Mouse (Mus musculus) right cerebral cortex, postnatal 10 days (tissue): ENCODE measurements around the gene Ccser2.
A peak's percentile ranks its signal among the peaks of the same experiment; 100 is the strongest.

Source experiments
- DNase-seq, 2 experiments: peaks; one replicate each; pipeline ENCODE4 v3.0.0; 2021; ENCODE audit warnings: low spot score in 2 of 2

Ccser2 gene

DNA sequence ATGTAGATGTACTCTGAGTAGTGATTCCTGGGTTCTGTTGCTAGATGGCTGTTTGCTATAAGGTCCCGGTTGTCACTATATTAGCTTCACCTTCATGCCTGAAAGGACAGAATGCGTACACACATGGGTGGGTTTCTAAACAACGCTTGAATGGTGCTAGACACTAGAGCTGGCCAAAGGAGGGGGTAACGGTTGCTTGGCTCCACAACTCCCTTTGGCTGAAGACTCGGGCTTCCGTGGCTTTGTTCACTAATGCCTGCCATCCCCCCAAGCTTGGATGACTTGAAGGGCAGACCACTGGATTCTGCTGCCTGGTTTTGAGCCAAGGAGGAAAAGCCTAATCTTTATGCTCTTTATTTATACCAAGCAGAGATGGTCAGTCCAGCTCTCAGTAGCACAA is 98.3 kb downstream of the Ccser2 start:
- DNase-seq: peak in 1 of 2 experiments; percentile 28

DNA sequence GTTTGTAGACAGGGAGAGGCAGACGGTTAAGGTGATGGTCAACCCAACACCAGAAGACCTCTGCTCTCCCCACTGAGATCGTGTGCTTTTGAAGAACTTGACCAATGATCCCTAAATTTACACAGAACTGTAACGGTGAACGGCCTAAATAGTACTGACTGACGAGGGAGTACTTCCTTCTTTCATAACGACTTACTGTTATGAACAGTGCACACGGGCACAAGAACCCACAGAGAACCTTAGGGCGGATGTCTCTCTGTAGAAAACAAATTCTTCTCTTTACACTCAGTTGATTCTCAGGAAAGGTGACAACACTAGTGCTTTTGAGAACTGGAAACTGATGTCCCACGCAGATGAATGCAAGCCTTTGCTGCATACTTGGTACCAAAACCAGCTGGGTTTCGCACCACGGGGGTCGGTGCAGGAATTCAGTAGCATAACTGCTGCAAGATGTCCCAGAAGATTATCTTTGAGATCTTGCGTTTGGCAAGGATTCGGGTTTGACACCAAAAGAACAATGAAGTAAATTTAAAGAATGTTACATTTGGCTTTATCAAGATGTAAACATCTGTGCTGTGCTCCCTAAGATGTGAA is 99.7 kb downstream of the Ccser2 start:
- no peak for DNase-seq

GRCm38 (mm10) chr14:36866966-36867700 is 101.4 kb downstream of the Ccser2 start:
- peak; percentile 76 to 80 for DNase-seq

DNA sequence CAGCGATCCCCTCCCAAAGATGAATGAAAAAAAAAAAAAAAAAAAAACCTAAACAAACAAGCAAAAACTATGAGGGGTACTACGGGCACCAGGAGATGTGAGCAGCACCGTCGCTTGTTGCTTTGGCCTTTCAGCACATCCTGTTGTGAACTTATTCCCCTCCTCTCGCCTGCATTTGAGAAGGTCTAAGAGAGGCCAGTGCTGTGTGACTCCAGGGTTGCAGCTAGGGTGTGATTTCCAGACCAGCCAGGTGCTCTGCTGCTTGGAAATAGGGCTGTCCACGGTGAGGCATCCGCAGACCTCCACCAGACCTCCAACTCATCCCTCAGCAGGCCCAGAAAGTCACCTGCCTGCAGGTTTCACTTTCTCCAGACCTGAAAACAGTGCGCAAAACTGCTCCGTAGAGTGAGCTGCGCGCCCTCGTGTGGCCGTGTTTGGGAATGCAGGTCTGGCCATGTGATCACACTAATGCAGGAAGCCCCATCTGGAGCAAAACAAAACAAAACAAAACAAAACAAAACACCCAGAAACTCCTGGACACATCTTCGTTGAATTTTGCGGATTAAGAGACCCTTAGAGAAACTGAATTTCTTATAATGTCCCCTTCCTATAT is 104.6 kb downstream of the Ccser2 start:
- peak; percentile 84 to 90 for DNase-seq

DNA sequence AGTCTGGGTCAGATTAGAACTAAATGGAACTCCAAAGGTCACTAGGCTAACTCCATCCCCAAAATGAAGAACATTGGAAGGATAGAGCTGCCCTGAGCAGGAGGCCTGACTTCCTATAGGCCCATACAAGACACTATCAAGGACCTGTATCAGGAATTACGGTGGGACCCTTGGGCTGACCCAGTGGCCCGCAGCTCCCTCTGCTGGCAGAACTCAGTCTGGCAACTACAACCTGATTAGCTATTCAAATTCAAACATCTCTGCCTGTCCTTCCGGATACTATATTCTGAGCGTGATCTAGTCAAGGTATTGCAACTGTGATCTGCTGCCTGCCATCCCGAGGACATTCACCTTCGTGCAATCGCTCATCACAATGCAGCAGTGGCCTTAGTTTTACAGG is 106.2 kb downstream of the Ccser2 start:
- DNase-seq: peak; percentile 48 to 63

- DNase-seq: no peak
Measured at GRCm38 (mm10) chr14:36858932-36859331, 109.6 kb downstream of the Ccser2 start.

DNA sequence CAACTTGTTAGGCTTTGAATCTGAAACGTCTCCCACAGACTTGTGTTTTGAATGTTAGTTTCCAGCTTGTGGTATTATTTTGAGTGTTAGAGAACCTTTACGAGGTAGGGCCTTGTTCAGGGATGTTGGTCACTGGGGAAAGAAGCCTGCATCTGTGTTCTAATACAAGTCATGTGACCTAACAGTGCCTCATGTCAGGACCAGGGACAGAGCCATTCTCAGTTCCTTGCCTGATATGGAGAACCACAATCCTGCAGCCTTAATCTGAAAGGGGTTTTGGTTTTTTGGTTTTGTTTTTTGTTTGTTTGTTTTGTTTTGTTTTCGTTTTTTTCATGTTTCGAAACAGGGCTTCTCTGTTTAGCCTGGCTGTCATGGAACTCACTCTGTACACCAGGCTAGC is 115.6 kb downstream of the Ccser2 start:
- no peak for DNase-seq

DNA sequence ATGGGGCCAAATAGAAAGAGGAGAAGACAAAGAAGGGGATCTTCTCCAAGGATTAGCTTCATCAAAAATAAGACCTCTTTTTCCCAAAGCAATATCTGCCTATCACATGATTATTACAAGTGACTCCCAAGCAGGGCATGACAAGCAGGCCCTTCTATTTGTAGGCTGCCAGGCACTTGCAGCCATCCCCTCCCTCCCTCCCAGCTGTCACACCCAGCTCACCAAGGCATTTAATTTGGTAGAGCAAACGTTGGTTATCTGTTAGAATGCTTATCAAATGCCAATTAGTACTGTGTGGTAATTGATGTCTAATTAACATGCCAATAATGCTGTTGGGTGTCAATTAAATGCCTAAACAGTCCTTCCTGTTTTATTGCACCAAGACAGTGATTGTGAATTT is 119.7 kb downstream of the Ccser2 start:
- DNase-seq: no peak
